Mouse (Mus musculus) embryonic facial prominence, embryonic 11.5 days (tissue): ENCODE results near the gene Golga1. TPM values are rescaled to one million over a fixed set of nuclear protein-coding genes. Genes with fewer than 3 reads are reported as not detected.

Experiments used
- ATAC-seq: fragments of 200-750 bp; cut with Nextera tagmentation; replicated peaks from 2 replicates; pipeline ENCODE4 v1.8.0; 2017; ENCODE audit warnings: low read depth; ENCODE audit not compliant: insufficient number of reproducible peaks, low FRiP score, low TSS enrichment
- DNase-seq: peaks from one replicate; pipeline ENCODE4 v3.0.0-alpha.2; 2015; ENCODE audit warnings: low spot score
- H3K27ac ChIP-seq: fragments of 300-500 bp; sonication (generic); replicated peaks from 2 replicates; pipeline ENCODE4 v1.5.1; 2014; ENCODE audit warnings: mild to moderate bottlenecking, low read depth, low read length, control low read depth
- H3K27me3 ChIP-seq: fragments of 300-500 bp; sonication (generic); 2 replicates; pipeline ENCODE4 v1.6.1; 2014; ENCODE audit warnings: mild to moderate bottlenecking, low read length, moderate library complexity, mixed read lengths; ENCODE audit not compliant: control insufficient read depth, insufficient read depth
- H3K36me3 ChIP-seq: fragments of 300-500 bp; sonication (generic); replicated peaks from 2 replicates; pipeline ENCODE4 v1.6.1; 2014; ENCODE audit warnings: low read depth, mild to moderate bottlenecking, low read length, moderate library complexity, mixed read lengths; ENCODE audit not compliant: control insufficient read depth, insufficient read depth
- H3K4me1 ChIP-seq: fragments of 300-500 bp; sonication (generic); 2 replicates; pipeline ENCODE4 v1.6.1; 2014; ENCODE audit warnings: low read length, mixed read lengths; ENCODE audit not compliant: control insufficient read depth, insufficient read depth
- H3K4me2 ChIP-seq: fragments of 300-500 bp; sonication (generic); 2 replicates; pipeline ENCODE4 v1.6.1; 2014; ENCODE audit warnings: low read depth, mild to moderate bottlenecking, control low read depth, low read length, moderate library complexity
- H3K4me3 ChIP-seq: fragments of 300-500 bp; sonication (generic); 2 replicates; pipeline ENCODE4 v1.5.1; 2014; ENCODE audit warnings: low read depth, low read length, control low read depth
- H3K9ac ChIP-seq: fragments of 300-500 bp; sonication (generic); replicated peaks from 2 replicates; pipeline ENCODE4 v1.6.1; 2014; ENCODE audit warnings: mild to moderate bottlenecking, control low read depth, low read length
- H3K9me3 ChIP-seq: fragments of 300-500 bp; sonication (generic); replicated peaks from 2 replicates; pipeline ENCODE4 v1.6.1; 2016; ENCODE audit warnings: mild to moderate bottlenecking, low read length, inconsistent platforms, mixed read lengths; ENCODE audit not compliant: control insufficient read depth
- WGBS: fragments of 180-500 bp; shearing (Covaris S2); extraction: QIAGEN DNeasy Blood & Tissue Kit; methylation state at CpG from one replicate; pipeline ENCODE4 v1.1.7; 2014; 5-methylcytosine and 5-hydroxymethylcytosine counted together
- polyA plus RNA-seq: library from polyadenylated mRNA; unstranded; fragments of >200 nt; fragmentation: Nextera tagmentation; extraction: Ambion mirVana; gene quantifications from 2 replicates; pipeline ENCODE4 v1.2.1, GENCODE M21; 2014

Golga1 gene
- polyA plus RNA-seq, 1 experiment from 2014 or later, result 33.4 TPM

DNA sequence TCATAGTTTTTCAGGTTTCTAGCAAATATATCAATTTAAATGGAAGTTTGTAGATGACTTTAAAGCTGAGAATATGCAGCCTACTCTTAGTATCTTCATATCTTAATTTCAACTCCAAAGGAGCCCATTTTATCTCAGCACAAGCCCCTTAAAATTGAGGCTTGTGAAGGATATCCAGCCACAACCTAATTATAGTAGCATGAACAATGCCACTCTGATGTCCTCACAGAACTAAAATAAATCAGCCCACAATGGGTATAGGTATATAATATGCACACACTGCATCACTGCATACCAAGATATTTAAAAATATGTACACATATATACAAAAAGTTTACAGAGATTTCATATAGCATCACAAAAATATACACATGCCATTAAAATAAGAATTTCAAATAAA lies 5.3 kb upstream of the Golga1 start:
- Histone ChIP-seq H3K4me1 (no peaks in the 10 kb centered on the region), H3K36me3 (no peaks in the 10 kb centered on the region), H3K4me3 (no peak overlapping the region), H3K27ac (no peak overlapping the region), H3K27me3 (no peaks in the 10 kb centered on the region), H3K9ac (no peak overlapping the region), H3K9me3 (no peaks in the 10 kb centered on the region), H3K4me2 (no peak overlapping the region)
- ATAC-seq, result no peak
- no peak for DNase-seq

DNA sequence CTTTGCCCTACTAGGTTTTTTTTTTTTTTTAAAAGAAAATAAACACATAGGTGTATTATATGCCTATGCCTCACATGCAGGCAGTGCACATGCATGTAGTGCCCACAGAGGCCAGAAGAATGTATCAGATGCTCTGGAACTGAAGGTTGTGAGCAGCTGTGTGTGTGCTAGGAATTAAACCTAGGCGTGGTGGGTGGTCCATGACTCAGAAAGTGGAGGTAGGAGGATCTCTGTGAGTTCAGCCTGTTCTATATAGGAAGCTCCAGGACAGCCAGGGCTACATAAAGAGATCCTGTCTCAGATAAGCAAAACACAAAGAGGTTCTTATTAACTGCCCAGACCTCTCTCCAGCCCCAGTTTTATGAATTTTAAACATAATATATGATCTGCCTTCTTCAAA lies 3.8 kb upstream of the Golga1 start:
- no peak overlapping the region for H3K4me3 ChIP-seq
- no peak overlapping the region for H3K9ac ChIP-seq
- H3K9me3 ChIP-seq, result no peaks in the 10 kb centered on the region
- no peak overlapping the region for H3K27ac ChIP-seq
- 66% methylated on average over 1 of the region's 1 CpGs for WGBS
- no peaks in the 10 kb centered on the region for H3K27me3 ChIP-seq
- no peaks in the 10 kb centered on the region for H3K4me1 ChIP-seq
- DNase-seq, result no peak
- no peaks in the 10 kb centered on the region for H3K36me3 ChIP-seq
- ATAC-seq, result no peak
- no peak overlapping the region for H3K4me2 ChIP-seq

DNA sequence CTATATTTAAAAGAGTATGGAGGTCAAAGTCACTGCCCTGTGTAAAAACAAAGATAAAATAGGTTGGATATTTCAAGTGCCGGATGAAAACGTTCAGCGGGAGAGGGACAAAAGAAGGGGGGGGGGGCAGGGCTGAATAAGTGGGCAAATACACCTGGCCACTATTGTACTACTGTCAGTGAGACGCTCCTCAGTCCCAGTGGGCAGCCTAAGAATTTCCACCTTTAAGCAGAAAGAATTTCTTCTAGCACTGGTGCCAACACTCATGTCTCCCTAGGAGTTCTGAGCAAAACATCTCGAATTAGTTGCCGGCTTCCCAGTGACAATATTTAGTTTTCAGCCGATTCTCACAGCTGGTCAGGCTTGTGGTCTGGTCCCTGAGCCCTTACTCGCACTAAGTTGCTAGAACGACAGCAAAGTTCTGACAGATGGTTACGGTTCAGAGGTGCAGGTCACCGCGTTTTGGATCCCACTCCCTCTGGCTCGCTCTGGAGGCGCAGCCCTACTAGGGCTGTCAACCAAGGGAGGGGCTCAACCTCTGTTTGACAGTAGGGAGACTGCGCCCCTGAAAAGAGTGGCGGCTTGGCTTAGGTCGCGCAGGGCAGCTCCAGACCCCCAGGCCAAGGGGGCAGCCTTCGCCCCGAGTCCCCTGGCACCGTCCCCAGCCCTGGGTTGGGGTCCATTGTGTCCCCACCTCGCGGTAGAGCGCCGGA lies 498 bp downstream of the Golga1 start:
- DNase-seq, result peak; percentile 25

DNA sequence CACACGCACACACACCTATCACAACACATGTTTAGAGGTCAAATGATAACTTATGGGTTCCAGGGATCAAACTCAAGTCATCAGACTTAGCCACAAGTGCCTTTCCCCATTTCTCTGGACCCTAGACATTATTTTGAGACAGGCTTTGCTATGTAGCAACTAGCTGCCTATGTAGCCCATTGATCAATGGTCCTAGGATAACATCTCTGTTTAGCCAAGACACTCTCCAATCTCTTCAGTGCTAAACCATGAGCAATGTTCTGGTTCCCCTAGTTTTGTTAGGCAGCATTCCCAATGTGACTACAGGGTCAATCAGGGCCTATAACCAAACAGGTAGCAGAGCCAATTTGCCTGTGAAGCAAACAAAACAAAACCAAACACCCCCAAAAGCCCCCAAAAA lies 16.8 kb downstream of the Golga1 start:
- DNase-seq, result no peak
- 97% methylated on average over 1 of the region's 1 CpGs for WGBS
- no peak overlapping the region for H3K4me3 ChIP-seq
- no peak overlapping the region for H3K27ac ChIP-seq
- no peak overlapping the region for H3K9ac ChIP-seq
- H3K4me2 ChIP-seq, result no peak overlapping the region
- H3K36me3 ChIP-seq, result peaks cover 2% of the 10 kb centered on the region; the same call in 1 of the 2 replicates
- no peaks in the 10 kb centered on the region for H3K27me3 ChIP-seq
- ATAC-seq, result no peak
- H3K4me1 ChIP-seq, result no peaks in the 10 kb centered on the region
- H3K9me3 ChIP-seq, result no peaks in the 10 kb centered on the region

More for the DNA sequence above, 498 bp downstream of the Golga1 start:
- H3K27me3 ChIP-seq, result no peaks in the 10 kb centered on the region
- ATAC-seq, result peak; percentile 85
- peak overlapping the region; percentile 89 for H3K4me3 ChIP-seq
- H3K9ac ChIP-seq, result peak overlapping the region; percentile 88
- no peaks in the 10 kb centered on the region for H3K36me3 ChIP-seq
- H3K4me2 ChIP-seq, result peak overlapping the region; percentile 72
- no peaks in the 10 kb centered on the region for H3K9me3 ChIP-seq
- H3K27ac ChIP-seq, result peak overlapping the region; percentile 81
- 7% methylated on average over 25 of the region's 25 CpGs for WGBS
- H3K4me1 ChIP-seq, result no peaks in the 10 kb centered on the region

DNA sequence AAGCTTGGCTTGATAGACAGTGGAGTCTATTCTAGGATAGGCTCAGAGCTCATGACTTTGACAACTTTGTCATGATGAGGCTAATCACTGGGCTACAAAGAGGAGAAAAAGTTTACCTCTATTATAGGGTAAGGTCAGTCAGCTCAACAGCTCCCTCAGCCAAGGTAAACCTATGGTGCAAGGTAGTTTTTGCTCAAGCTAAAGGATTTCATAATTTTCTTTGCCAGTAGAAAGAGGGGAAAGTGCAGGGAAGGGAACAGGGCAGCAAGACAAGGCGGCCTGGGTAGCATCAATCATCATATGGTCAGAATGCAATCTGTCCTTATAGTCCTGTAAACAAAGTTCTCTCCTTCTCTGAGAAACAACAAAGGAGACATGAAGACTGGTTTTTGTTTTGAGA lies 25.1 kb downstream of the Golga1 start:
- Histone ChIP-seq H3K4me1 (no peaks in the 10 kb centered on the region), H3K4me2 (no peak overlapping the region), H3K36me3 (peaks cover 3% of the 10 kb centered on the region; the same call in 1 of the 2 replicates), H3K9me3 (no peaks in the 10 kb centered on the region), H3K27me3 (no peaks in the 10 kb centered on the region), H3K27ac (no peak overlapping the region), H3K9ac (no peak overlapping the region), H3K4me3 (no peak overlapping the region)
- no peak for ATAC-seq
- WGBS, result 95% methylated on average over 1 of the region's 1 CpGs
- no peak for DNase-seq

DNA sequence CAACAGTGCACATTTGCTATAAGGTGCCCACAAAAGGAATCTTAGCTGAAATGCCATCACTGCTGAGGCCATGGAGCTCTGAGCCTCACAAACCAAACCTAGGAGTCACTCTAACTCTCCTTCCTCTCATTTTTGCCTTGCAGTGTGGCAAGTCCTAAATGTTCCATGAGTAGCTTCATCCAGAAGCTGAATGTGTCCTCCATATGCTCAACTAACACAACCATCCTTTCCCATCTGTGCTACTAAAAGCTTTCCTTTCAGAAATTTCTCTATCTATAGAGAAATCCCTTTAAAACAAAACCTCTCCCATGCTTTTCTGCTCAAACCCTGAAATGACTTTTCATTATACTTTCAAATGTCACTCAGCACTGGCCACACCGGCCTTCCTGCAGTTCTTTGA lies 33.7 kb downstream of the Golga1 start:
- H3K27ac ChIP-seq, result no peak overlapping the region
- H3K36me3 ChIP-seq, result peaks cover 8% of the 10 kb centered on the region
- H3K9me3 ChIP-seq, result no peaks in the 10 kb centered on the region
- no peak for ATAC-seq
- H3K27me3 ChIP-seq, result no peaks in the 10 kb centered on the region
- H3K4me2 ChIP-seq, result no peak overlapping the region
- WGBS, result 100% methylated on average over 1 of the region's 1 CpGs
- H3K4me3 ChIP-seq, result no peak overlapping the region
- no peaks in the 10 kb centered on the region for H3K4me1 ChIP-seq
- DNase-seq, result no peak
- H3K9ac ChIP-seq, result no peak overlapping the region

DNA sequence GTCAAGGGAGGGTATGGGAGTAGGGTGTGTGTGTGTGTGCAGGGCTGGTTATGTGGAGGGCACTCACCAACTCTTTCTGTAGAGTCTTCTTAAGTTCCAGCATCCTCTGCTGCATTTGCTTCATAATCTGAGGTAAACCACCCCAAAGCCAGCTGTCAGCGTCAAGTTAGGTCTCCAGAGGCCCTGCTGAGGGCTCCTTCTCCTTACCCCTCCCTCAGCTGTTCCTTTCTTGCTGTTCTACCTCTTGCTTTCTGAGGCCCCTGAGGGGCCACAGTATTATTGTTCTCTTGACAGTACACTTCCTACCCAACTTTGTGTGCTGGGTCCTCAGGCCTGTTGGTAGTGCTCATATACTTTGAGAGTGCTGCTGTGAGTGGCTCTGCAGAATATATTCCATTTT lies 45.3 kb downstream of the Golga1 start:
- no peak overlapping the region for H3K4me2 ChIP-seq
- H3K27ac ChIP-seq, result no peak overlapping the region
- H3K9ac ChIP-seq, result no peak overlapping the region
- no peaks in the 10 kb centered on the region for H3K27me3 ChIP-seq
- no peak for DNase-seq
- no peak for ATAC-seq
- no peaks in the 10 kb centered on the region for H3K9me3 ChIP-seq
- 57% methylated on average over 1 of the region's 1 CpGs for WGBS
- peaks cover 6% of the 10 kb centered on the region for H3K36me3 ChIP-seq
- H3K4me1 ChIP-seq, result no peaks in the 10 kb centered on the region
- H3K4me3 ChIP-seq, result no peak overlapping the region

DNA sequence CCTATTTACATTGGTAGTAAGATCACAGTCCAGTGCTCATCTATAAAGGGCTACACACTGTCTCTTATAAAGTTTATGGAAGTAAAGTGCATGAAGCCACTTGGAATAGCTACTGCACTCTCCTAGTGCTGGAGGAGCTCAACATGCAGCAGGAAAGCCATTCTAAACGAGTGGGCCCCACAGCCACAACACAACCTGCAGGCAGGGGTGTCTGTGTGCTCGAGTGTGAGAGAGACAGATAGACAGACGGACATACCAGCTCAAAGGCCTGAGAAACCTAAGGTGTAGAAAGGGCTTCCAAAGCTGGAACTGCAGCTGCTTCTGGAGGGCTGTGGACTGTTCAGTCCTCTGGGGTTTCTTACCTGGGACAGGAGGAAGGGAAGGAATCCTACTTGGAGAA lies 48.8 kb downstream of the Golga1 start:
- Histone ChIP-seq H3K4me1 (no peaks in the 10 kb centered on the region), H3K27me3 (no peaks in the 10 kb centered on the region), H3K27ac (no peak overlapping the region), H3K36me3 (no peaks in the 10 kb centered on the region; the same call in 1 of the 2 replicates), H3K9me3 (no peaks in the 10 kb centered on the region), H3K4me2 (no peak overlapping the region), H3K4me3 (no peak overlapping the region), H3K9ac (no peak overlapping the region)
- DNase-seq (no peak), ATAC-seq (no peak)
- 78% methylated on average over 3 of the region's 3 CpGs for WGBS
